Mouse (Mus musculus) liver, embryonic 12.5 days (tissue): ENCODE data around the gene Trp53i13. TPM values are rescaled to one million over a fixed set of nuclear protein-coding genes. Genes with fewer than 3 reads are reported as not detected.
"Not testable (repeated sequence)": the region's sequence is repeated elsewhere in the genome, so short reads cannot be mapped to it uniquely, and the experiment has no call there.

Experiments
- ATAC-seq: fragments of 200-750 bp; cut with Nextera tagmentation; 2 replicates; pipeline ENCODE4 v1.8.0; 2017; ENCODE audit warnings: moderate number of reproducible peaks, mild to moderate bottlenecking, moderate library complexity
- H3K27ac ChIP-seq: fragments of 300-500 bp; sonication (generic); 2 replicates; pipeline ENCODE4 v1.5.1; 2016; ENCODE audit warnings: mild to moderate bottlenecking
- H3K27me3 ChIP-seq: fragments of 300-500 bp; sonication (generic); replicated peaks from 2 replicates; pipeline ENCODE4 v1.6.1; 2016; ENCODE audit warnings: mild to moderate bottlenecking, moderate library complexity
- H3K36me3 ChIP-seq: fragments of 300-500 bp; sonication (generic); 2 replicates; pipeline ENCODE4 v1.6.1; 2016; ENCODE audit warnings: mild to moderate bottlenecking, moderate library complexity
- H3K4me1 ChIP-seq: fragments of 300-500 bp; sonication (generic); 2 replicates; pipeline ENCODE4 v1.6.1; 2016
- H3K4me2 ChIP-seq: fragments of 300-500 bp; sonication (generic); 2 replicates; pipeline ENCODE4 v1.6.1; 2016; ENCODE audit warnings: mild to moderate bottlenecking, moderate library complexity
- H3K4me3 ChIP-seq: fragments of 300-500 bp; sonication (generic); 2 replicates; pipeline ENCODE4 v1.5.1; 2016; ENCODE audit warnings: mild to moderate bottlenecking, moderate library complexity
- H3K9ac ChIP-seq: fragments of 300-500 bp; sonication (generic); 2 replicates; pipeline ENCODE4 v1.6.1; 2016; ENCODE audit warnings: mild to moderate bottlenecking, moderate library complexity
- H3K9me3 ChIP-seq: fragments of 300-500 bp; sonication (generic); replicated peaks from 2 replicates; pipeline ENCODE4 v1.6.1; 2016; ENCODE audit warnings: mild to moderate bottlenecking, moderate library complexity
- WGBS: fragments of 180-500 bp; shearing (Covaris S2); methylation state at CpG from one replicate; pipeline ENCODE4 v1.1.7; 2016; ENCODE audit not compliant: insufficient replicate concordance; 5-methylcytosine and 5-hydroxymethylcytosine counted together
- polyA plus RNA-seq: library from polyadenylated mRNA; unstranded; fragments of >200 nt; fragmentation: Nextera tagmentation; extraction: Ambion mirVana; gene quantifications from 2 replicates; pipeline ENCODE4 v1.2.1, GENCODE M21; 2016

The Trp53i13 gene
- 9.3 and 11.1 TPM in 2 replicates for polyA plus RNA-seq

DNA sequence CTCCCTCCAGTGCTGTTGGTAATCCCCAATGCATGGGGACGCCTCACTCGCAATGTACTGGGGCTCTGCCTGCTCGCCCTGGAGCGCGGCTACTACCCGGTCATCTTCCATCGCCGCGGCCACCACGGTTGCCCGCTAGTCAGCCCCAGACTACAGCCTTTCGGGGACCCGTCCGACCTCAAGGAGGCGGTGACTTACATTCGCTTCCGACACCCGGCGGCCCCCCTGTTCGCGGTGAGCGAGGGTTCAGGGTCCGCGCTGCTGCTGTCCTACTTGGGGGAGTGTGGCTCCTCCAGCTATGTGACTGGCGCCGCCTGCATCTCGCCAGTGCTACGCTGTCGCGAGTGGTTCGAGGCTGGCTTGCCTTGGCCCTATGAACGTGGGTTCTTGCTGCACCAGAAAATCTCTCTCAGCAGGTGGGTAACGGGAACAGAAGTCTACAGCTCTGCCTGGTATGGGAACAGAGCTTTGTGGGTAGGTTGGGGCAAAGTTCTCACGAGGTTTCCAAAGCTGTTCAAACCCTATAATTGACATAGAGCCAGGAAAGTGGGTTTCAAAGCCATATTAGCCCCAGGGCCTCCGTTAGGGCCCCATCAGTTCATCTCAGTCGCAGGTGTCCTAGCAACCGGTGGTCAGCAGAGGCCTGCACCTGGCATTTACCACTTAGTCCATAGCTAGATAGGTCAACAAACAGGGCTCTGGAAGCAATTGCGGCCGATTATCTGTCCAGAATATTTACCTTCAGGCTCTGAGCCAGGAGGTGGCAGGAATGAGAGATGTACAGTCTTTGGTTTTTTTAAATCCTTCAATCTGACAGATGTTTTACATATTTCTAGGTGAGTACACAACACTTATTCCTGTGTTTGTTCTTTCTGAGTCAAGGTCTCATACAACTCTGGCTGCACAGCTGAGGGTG, at the start of gene Trp53i13:
Trp53i13 (minus strand) TSS at position 344 of the 916 bp plus-strand sequence.
- H3K4me2 ChIP-seq, result peak within 1 kb of the TSS; percentile 97
- H3K9ac ChIP-seq, result peak within 1 kb of the TSS; percentile 67
- WGBS, result 13% methylated on average over 39 of the region's 39 CpGs
- peak within 1 kb of the TSS; percentile 69 for H3K27ac ChIP-seq
- peaks cover 55% of the 10 kb centered on the region for H3K27me3 ChIP-seq
- peak within 1 kb of the TSS; percentile 72 for H3K4me3 ChIP-seq
- no peaks in the 10 kb centered on the region for H3K36me3 ChIP-seq
- H3K9me3 ChIP-seq, result no peaks in the 10 kb centered on the region
- ATAC-seq, result no peak
- H3K4me1 ChIP-seq, result peaks cover 66% of the 10 kb centered on the region

- 92% methylated on average over 7 of the region's 7 CpGs for WGBS
- no peak overlapping the region for H3K27ac ChIP-seq
- H3K9ac ChIP-seq, result no peak overlapping the region
- H3K9me3 ChIP-seq, result no peaks in the 10 kb centered on the region
- H3K4me1 ChIP-seq, result no peaks in the 10 kb centered on the region
- H3K4me3 ChIP-seq, result no peak overlapping the region
- H3K4me2 ChIP-seq, result no peak overlapping the region
- no peak for ATAC-seq
- no peaks in the 10 kb centered on the region for H3K27me3 ChIP-seq
- H3K36me3 ChIP-seq, result peaks cover 92% of the 10 kb centered on the region
These were observed 29.5 kb upstream of the Trp53i13 start for GRCm38 (mm10) chr11:77545261-77545660.

DNA sequence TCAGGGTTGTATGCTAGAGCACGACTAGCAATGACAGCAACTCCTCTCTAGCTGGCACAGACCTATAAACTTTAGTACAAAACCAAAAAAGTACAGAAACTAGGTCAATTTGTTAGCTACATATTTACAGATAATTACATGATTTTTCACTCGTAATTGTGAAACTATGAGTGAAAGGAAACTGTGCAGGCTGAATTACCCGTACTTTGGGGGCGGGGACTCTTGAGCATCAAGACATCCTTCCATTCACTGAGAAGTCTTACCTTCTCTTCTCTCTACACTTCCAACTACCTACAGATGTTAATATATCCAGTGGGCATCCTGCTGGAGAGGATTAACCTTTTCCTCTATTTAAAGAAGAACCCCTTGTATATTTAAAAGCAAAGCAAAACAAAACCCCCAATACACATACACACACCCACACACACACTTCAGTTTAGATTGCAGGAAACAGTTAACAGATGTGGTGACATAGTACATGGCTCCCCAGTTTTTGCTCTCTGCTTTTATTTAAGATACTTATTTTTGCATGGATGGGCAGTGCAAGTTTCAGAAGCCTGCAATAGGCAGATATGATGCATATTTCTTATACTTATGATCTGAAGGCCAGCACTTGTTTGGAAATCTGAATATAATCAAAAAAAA, 16.5 kb upstream of the Trp53i13 start:
- peaks cover 21% of the 10 kb centered on the region for H3K36me3 ChIP-seq
- 0 out of 2 replicates have a peak, but pooled peaks cover 4% of the 10 kb centered on the region for H3K4me1 ChIP-seq
- H3K9me3 ChIP-seq, result no peaks in the 10 kb centered on the region
- H3K27me3 ChIP-seq, result no peaks in the 10 kb centered on the region
- no peak overlapping the region for H3K4me3 ChIP-seq
- no peak overlapping the region for H3K9ac ChIP-seq
- no peak overlapping the region for H3K4me2 ChIP-seq
- 78% methylated on average over 4 of the region's 4 CpGs for WGBS
- ATAC-seq, result no peak
- no peak overlapping the region for H3K27ac ChIP-seq

GRCm38 (mm10) chr11:77530862-77531261, 15.1 kb upstream of the Trp53i13 start:
- 51% methylated on average over 2 of the region's 2 CpGs for WGBS
- Histone ChIP-seq H3K27ac (no peak overlapping the region), H3K27me3 (no peaks in the 10 kb centered on the region), H3K4me2 (no peak overlapping the region), H3K9ac (no peak overlapping the region), H3K36me3 (peaks cover 8% of the 10 kb centered on the region), H3K4me3 (no peak overlapping the region), H3K4me1 (0 out of 2 replicates have a peak, but pooled peaks cover 4% of the 10 kb centered on the region), H3K9me3 (no peaks in the 10 kb centered on the region)
- no peak for ATAC-seq

GRCm38 (mm10) chr11:77529644-77530043, 13.9 kb upstream of the Trp53i13 start:
- ATAC-seq, result no peak
- H3K27ac ChIP-seq, result no peak overlapping the region
- peaks cover 6% of the 10 kb centered on the region for H3K36me3 ChIP-seq
- WGBS, result 56% methylated on average over 3 of the region's 3 CpGs
- H3K4me3 ChIP-seq, result no peak overlapping the region
- no peaks in the 10 kb centered on the region for H3K27me3 ChIP-seq
- 0 out of 2 replicates have a peak, but pooled peaks cover 4% of the 10 kb centered on the region for H3K4me1 ChIP-seq
- H3K9ac ChIP-seq, result no peak overlapping the region
- H3K4me2 ChIP-seq, result no peak overlapping the region
- H3K9me3 ChIP-seq, result no peaks in the 10 kb centered on the region

- H3K36me3 ChIP-seq, H3K9ac ChIP-seq, H3K4me1 ChIP-seq, ATAC-seq, H3K4me2 ChIP-seq, H3K4me3 ChIP-seq, H3K27me3 ChIP-seq, H3K27ac ChIP-seq, H3K9me3 ChIP-seq: not testable (repeated sequence)
- 84% methylated on average over 3 of the region's 3 CpGs for WGBS
These were observed 12.6 kb upstream of the Trp53i13 start for GRCm38 (mm10) chr11:77528420-77528819.

DNA sequence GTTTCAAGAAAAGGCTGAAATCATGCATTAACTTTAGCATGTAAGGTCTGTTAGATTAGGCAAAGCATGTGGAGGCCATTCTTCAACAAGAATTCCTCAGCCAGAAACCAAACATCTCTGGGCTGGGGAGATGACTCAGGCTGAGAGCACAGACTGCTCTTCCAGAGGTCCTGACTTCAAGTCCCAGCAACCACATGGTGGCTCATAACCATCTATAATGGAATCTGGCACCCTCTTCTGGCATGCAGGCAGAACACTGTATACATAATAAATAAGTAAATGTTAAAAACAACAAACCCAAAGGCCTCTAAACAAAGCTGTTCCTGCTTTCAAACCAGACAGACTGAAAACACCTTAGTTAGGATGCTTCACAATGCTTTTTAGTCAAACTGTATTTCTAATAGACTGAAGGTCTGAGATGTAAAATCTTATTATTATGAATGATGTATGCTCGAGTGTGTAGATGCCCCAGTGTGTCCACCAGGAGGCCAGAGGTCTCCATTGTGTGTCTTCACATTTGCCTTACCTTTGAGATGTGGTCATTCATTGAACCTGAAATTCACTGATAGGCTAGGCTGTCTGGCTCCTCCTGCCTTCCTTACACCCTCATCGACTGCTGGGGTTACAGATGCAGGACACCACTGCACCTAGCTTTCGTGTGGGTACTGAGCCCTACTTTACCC, 10.2 kb upstream of the Trp53i13 start:
- no peak overlapping the region for H3K4me2 ChIP-seq
- H3K27me3 ChIP-seq, result no peaks in the 10 kb centered on the region
- H3K36me3 ChIP-seq, result peaks cover 3% of the 10 kb centered on the region; the same call in 1 of the 2 replicates
- no peak for ATAC-seq
- H3K4me1 ChIP-seq, result 0 out of 2 replicates have a peak, but pooled peaks cover under 1% of the 10 kb centered on the region
- H3K9me3 ChIP-seq, result no peaks in the 10 kb centered on the region
- H3K4me3 ChIP-seq, result no peak overlapping the region
- no peak overlapping the region for H3K9ac ChIP-seq
- 66% methylated on average over 3 of the region's 3 CpGs for WGBS
- no peak overlapping the region for H3K27ac ChIP-seq

GRCm38 (mm10) chr11:77520601-77521529, 5.1 kb upstream of the Trp53i13 start:
- H3K9ac ChIP-seq, result no peak overlapping the region
- peaks cover 37% of the 10 kb centered on the region for H3K27me3 ChIP-seq
- no peak overlapping the region for H3K4me3 ChIP-seq
- WGBS, result 28% methylated on average over 5 of the region's 5 CpGs
- ATAC-seq, result no peak
- H3K27ac ChIP-seq, result no peak overlapping the region
- no peaks in the 10 kb centered on the region for H3K36me3 ChIP-seq
- H3K4me1 ChIP-seq, result peaks cover 33% of the 10 kb centered on the region
- no peaks in the 10 kb centered on the region for H3K9me3 ChIP-seq
- H3K4me2 ChIP-seq, result no peak overlapping the region

DNA sequence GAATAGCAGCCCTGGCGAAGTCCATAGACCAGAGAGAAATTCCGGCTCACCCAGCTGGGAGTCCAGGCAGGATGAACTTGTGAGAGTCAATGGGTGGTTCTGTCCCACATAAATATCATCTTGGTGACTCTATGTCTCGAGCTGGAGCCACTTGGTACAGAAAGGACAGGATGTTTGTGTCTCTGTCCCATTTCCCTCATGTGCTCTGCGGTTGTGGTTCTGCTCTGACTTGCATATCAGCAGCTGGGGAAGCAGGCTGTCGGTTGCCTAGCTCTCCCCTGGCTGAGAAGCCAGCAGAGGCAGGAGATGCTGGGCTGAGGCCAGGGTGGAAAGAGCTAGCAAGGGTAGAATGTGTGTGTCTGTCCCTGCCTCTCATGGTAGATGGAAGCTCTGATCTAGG, 3.3 kb upstream of the Trp53i13 start, which contains the start of gene Gm10392:
Gm10392 (minus strand) TSS at position 156 of the 400 bp plus-strand sequence.
- peak within 1 kb of the TSS; percentile 20; the same call in 1 of the 2 replicates for H3K4me2 ChIP-seq
- no peak for ATAC-seq
- H3K9ac ChIP-seq, result no peak within 1 kb of the TSS
- 23% methylated on average over 5 of the region's 5 CpGs for WGBS
- peak within 1 kb of the TSS; percentile 43; the same call in 1 of the 2 replicates for H3K27ac ChIP-seq
- H3K4me1 ChIP-seq, result peaks cover 51% of the 10 kb centered on the region
- no peak within 1 kb of the TSS for H3K4me3 ChIP-seq
- H3K27me3 ChIP-seq, result peaks cover 55% of the 10 kb centered on the region
- H3K9me3 ChIP-seq, result no peaks in the 10 kb centered on the region
- no peaks in the 10 kb centered on the region for H3K36me3 ChIP-seq

- Histone ChIP-seq H3K4me3 (no peak overlapping the region), H3K4me1 (peaks cover 58% of the 10 kb centered on the region), H3K9ac (no peak overlapping the region), H3K4me2 (no peak overlapping the region), H3K27ac (peak overlapping the region; percentile 43; the same call in 1 of the 2 replicates), H3K27me3 (peaks cover 55% of the 10 kb centered on the region), H3K9me3 (no peaks in the 10 kb centered on the region), H3K36me3 (no peaks in the 10 kb centered on the region)
- 60% methylated on average over 27 of the region's 27 CpGs for WGBS
- ATAC-seq, result no peak
These were observed 2.4 kb upstream of the Trp53i13 start for GRCm38 (mm10) chr11:77518051-77518798.
